Mouse (Mus musculus): ENCODE data around the gene Trem1. TPM values are rescaled to one million over a fixed set of nuclear protein-coding genes. Genes with fewer than 3 reads are reported as not detected.

Gene Trem1
- polyA plus RNA-seq, 1 experiment from 2014 or later, result 0.06 TPM

DNA sequence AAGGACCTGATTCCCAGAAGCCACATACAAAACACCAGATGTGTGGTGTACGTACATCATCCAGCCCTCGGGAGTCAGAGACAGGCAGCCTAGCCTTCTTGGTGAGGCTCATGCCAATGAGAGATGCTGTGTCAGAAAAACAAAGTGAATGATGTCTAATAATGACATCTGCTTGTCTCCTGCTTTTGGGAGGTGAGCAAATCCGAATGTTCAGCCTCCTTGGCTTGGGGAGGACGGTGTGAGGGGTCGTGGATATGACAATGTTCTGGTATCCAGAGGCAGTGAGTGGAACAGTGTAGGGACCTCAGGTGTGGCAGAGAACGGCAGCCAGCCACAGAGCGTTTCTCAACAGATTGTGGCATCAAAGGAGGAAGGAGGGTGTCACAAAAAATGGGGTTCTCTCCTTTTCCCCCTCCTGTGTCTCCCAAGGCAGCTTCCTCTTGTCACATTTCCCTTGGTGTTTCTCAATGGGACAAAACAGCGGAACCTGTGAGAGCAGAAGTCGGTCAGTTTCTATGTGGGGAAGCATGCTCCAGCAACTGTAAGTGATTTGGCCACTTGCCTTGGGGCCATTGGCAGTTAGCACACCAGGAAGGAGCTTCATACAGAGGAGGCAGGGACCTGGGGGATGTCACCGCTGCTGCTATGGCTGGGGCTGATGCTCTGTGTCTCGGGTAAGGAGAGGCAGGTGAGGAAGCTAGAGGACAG is 14.8 kb downstream of the Trem1 start, which contains the start of gene Trem3:
Gene Trem3, plus strand, starts transcription at position 557 of the 708 bp plus-strand sequence.
- no peaks in the 10 kb centered on the region for H3K9me3 ChIP-seq
- 68% methylated on average over 11 of the region's 11 CpGs for WGBS
- no peak within 1 kb of the TSS for H3K4me3 ChIP-seq
- H3K4me1 ChIP-seq, result no peaks in the 10 kb centered on the region
- H3K27ac ChIP-seq, result no peak within 1 kb of the TSS
- H3K36me3 ChIP-seq, result no peaks in the 10 kb centered on the region
- H3K4me2 ChIP-seq (replicated peaks), result no peak within 1 kb of the TSS
- H3K27me3 ChIP-seq, result no peaks in the 10 kb centered on the region
- ATAC-seq (ENCODE audit: low FRiP score, low read depth), result no peak
- H3K9ac ChIP-seq, result no peak within 1 kb of the TSS

GRCm38 (mm10) chr17:48249039-48249438 is 16.5 kb downstream of the Trem1 start:
- Histone ChIP-seq H3K9me3 (no peaks in the 10 kb centered on the region), H3K27me3 (0 out of 2 replicates have a peak, but pooled peaks cover 6% of the 10 kb centered on the region), H3K4me1 (no peaks in the 10 kb centered on the region), H3K27ac (no peak overlapping the region), H3K4me3 (no peak overlapping the region), H3K36me3 (no peaks in the 10 kb centered on the region), H3K9ac (no peak overlapping the region), H3K4me2 (replicated peaks) (no peak overlapping the region)
- ATAC-seq (ENCODE audit: low FRiP score, low read depth), result no peak

DNA sequence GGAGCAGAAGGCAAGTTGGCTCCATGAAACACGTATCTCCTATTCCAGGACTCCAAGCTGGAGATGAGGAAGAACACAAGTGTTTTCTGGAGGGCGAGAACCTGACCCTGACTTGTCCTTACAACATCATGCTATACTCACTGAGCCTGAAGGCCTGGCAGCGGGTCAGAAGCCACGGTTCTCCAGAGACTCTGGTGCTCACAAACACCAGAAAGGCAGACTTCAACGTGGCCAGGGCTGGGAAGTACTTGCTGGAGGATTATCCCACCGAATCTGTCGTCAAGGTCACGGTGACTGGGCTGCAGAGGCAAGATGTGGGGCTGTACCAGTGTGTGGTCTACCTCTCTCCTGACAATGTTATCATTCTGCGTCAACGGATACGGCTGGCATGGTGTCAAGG is 16.9 kb downstream of the Trem1 start:
- Histone ChIP-seq H3K9ac (no peak overlapping the region), H3K27me3 (0 out of 2 replicates have a peak, but pooled peaks cover 6% of the 10 kb centered on the region), H3K36me3 (no peaks in the 10 kb centered on the region), H3K27ac (no peak overlapping the region), H3K4me2 (replicated peaks) (no peak overlapping the region), H3K9me3 (no peaks in the 10 kb centered on the region), H3K4me3 (no peak overlapping the region), H3K4me1 (no peaks in the 10 kb centered on the region)
- no peak for ATAC-seq (ENCODE audit: low FRiP score, low read depth)
- WGBS, result 85% methylated on average over 11 of the region's 11 CpGs

DNA sequence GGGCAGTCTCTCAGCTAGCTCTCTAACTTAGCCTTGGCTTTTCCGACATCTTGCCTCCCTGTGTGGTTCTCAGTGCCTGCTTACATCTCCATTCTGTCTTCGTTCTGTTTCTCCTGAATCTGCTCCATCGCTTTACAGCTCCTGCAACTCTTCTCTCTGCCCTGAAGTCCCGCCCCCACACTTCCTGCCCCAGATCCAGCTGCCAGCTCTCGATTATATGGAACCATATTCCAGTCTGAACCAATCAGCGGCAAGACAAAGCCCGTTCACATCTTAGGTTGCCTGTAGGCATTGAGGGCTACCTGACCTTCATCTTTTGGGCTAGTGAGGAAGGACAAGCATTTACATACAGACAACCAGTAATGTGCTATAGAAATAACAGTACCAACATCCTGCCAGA is 18.1 kb downstream of the Trem1 start:
- Histone ChIP-seq H3K27ac (no peak overlapping the region), H3K27me3 (0 out of 2 replicates have a peak, but pooled peaks cover 6% of the 10 kb centered on the region), H3K4me3 (no peak overlapping the region), H3K9ac (no peak overlapping the region), H3K36me3 (no peaks in the 10 kb centered on the region), H3K4me2 (replicated peaks) (no peak overlapping the region), H3K9me3 (no peaks in the 10 kb centered on the region), H3K4me1 (no peaks in the 10 kb centered on the region)
- ATAC-seq (ENCODE audit: low FRiP score, low read depth), result no peak
- WGBS, result 86% methylated on average over 7 of the region's 7 CpGs

- H3K27me3 ChIP-seq, result 0 out of 2 replicates have a peak, but pooled peaks cover 6% of the 10 kb centered on the region
- no peak overlapping the region for H3K4me2 ChIP-seq (replicated peaks)
- H3K27ac ChIP-seq, result no peak overlapping the region
- H3K9me3 ChIP-seq, result peaks cover 12% of the 10 kb centered on the region
- ATAC-seq (ENCODE audit: low FRiP score, low read depth), result no peak
- no peak overlapping the region for H3K9ac ChIP-seq
- H3K4me1 ChIP-seq, result no peaks in the 10 kb centered on the region
- no peak overlapping the region for H3K4me3 ChIP-seq
- no peaks in the 10 kb centered on the region for H3K36me3 ChIP-seq
These were observed 24.0 kb downstream of the Trem1 start for GRCm38 (mm10) chr17:48256575-48256974.

GRCm38 (mm10) chr17:48261868-48262267 is 29.3 kb downstream of the Trem1 start:
- peaks cover 11% of the 10 kb centered on the region; the same call in 1 of the 2 replicates for H3K4me1 ChIP-seq
- no peak for ATAC-seq (ENCODE audit: low FRiP score, low read depth)
- peaks cover 12% of the 10 kb centered on the region for H3K9me3 ChIP-seq
- no peak overlapping the region for H3K4me2 ChIP-seq (replicated peaks)
- no peak overlapping the region for H3K4me3 ChIP-seq
- H3K36me3 ChIP-seq, result no peaks in the 10 kb centered on the region
- 75% methylated on average over 2 of the region's 2 CpGs for WGBS
- H3K27ac ChIP-seq, result no peak overlapping the region
- H3K9ac ChIP-seq, result no peak overlapping the region
- H3K27me3 ChIP-seq, result no peaks in the 10 kb centered on the region

- WGBS, result 87% methylated on average over 3 of the region's 3 CpGs
- Histone ChIP-seq H3K4me3 (no peak within 1 kb of the TSS), H3K27ac (no peak within 1 kb of the TSS), H3K4me2 (replicated peaks) (no peak within 1 kb of the TSS), H3K9ac (no peak within 1 kb of the TSS), H3K36me3 (no peaks in the 10 kb centered on the region), H3K27me3 (no peaks in the 10 kb centered on the region), H3K9me3 (peaks cover 10% of the 10 kb centered on the region), H3K4me1 (peaks cover 11% of the 10 kb centered on the region; the same call in 1 of the 2 replicates)
- no peak for ATAC-seq (ENCODE audit: low FRiP score, low read depth)
These were observed 31.3 kb downstream of the Trem1 start, which contains the start of gene Treml4 for GRCm38 (mm10) chr17:48263741-48264362. Gene Treml4 (plus strand): TSS chr17:48264295.

- Histone ChIP-seq H3K9ac (no peak overlapping the region), H3K4me1 (peaks cover 11% of the 10 kb centered on the region; the same call in 1 of the 2 replicates), H3K4me2 (replicated peaks) (no peak overlapping the region), H3K9me3 (peaks cover 2% of the 10 kb centered on the region; the same call in 1 of the 2 replicates), H3K4me3 (no peak overlapping the region), H3K36me3 (no peaks in the 10 kb centered on the region), H3K27ac (no peak overlapping the region), H3K27me3 (no peaks in the 10 kb centered on the region)
- 88% methylated on average over 7 of the region's 7 CpGs for WGBS
- ATAC-seq (ENCODE audit: low FRiP score, low read depth), result no peak
These were observed 32.1 kb downstream of the Trem1 start for GRCm38 (mm10) chr17:48264662-48265061.

GRCm38 (mm10) chr17:48266138-48266537 is 33.6 kb downstream of the Trem1 start:
- H3K4me2 ChIP-seq (replicated peaks), result no peak overlapping the region
- 9% methylated on average over 2 of the region's 2 CpGs for WGBS
- H3K27me3 ChIP-seq, result no peaks in the 10 kb centered on the region
- H3K9me3 ChIP-seq, result no peaks in the 10 kb centered on the region
- no peak for ATAC-seq (ENCODE audit: low FRiP score, low read depth)
- H3K9ac ChIP-seq, result no peak overlapping the region
- H3K36me3 ChIP-seq, result no peaks in the 10 kb centered on the region
- H3K4me1 ChIP-seq, result peaks cover 11% of the 10 kb centered on the region; the same call in 1 of the 2 replicates
- no peak overlapping the region for H3K27ac ChIP-seq
- no peak overlapping the region for H3K4me3 ChIP-seq

DNA sequence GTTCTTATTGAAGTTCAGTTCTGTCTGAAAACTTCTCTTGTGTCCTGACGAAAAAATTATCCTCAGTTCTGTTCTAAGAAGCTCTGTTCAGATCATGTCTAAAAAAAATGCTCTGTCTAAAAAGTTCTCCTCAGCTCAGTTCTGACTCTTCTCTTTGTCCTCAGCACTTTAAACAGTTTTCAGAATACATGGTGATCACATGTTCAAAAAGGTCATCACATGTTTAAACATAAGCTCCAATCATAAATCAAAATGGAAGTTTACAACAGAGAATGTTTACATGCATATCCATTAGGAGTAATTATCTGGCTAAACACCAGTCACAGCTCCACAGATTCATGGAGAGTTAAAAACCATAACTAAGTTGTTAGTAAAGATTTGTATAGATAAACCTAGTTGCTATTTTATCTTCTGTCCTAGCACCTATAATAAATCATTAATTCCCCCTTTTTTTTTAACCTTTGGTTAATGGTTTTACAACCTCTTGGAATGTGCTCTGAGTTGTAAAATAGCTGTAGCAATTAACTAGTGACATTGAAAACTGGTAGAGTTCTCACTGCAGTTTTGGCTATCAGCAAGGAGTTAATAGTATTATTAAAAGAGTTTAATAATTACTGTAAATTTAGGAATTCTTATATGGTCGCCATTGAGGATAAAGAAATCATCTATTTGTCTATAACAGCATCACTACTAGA is 34.2 kb downstream of the Trem1 start:
- H3K9me3 ChIP-seq, result no peaks in the 10 kb centered on the region
- peaks cover 11% of the 10 kb centered on the region; the same call in 1 of the 2 replicates for H3K4me1 ChIP-seq
- no peaks in the 10 kb centered on the region for H3K27me3 ChIP-seq
- no peak for ATAC-seq (ENCODE audit: low FRiP score, low read depth)
- no peaks in the 10 kb centered on the region for H3K36me3 ChIP-seq
- 29% methylated on average over 2 of the region's 2 CpGs for WGBS
- H3K4me2 ChIP-seq (replicated peaks), result no peak overlapping the region
- no peak overlapping the region for H3K9ac ChIP-seq
- H3K4me3 ChIP-seq, result no peak overlapping the region
- no peak overlapping the region for H3K27ac ChIP-seq

GRCm38 (mm10) chr17:48267591-48267990 is 35.0 kb downstream of the Trem1 start:
- H3K9me3 ChIP-seq, result no peaks in the 10 kb centered on the region
- H3K27ac ChIP-seq, result no peak overlapping the region
- ATAC-seq (ENCODE audit: low FRiP score, low read depth), result no peak
- no peaks in the 10 kb centered on the region for H3K36me3 ChIP-seq
- no peak overlapping the region for H3K4me2 ChIP-seq (replicated peaks)
- H3K4me3 ChIP-seq, result no peak overlapping the region
- H3K4me1 ChIP-seq, result peaks cover 11% of the 10 kb centered on the region; the same call in 1 of the 2 replicates
- 70% methylated on average over 1 of the region's 1 CpGs for WGBS
- no peaks in the 10 kb centered on the region for H3K27me3 ChIP-seq
- H3K9ac ChIP-seq, result no peak overlapping the region

GRCm38 (mm10) chr17:48268276-48268675 is 35.7 kb downstream of the Trem1 start:
- Histone ChIP-seq H3K4me2 (replicated peaks) (no peak overlapping the region), H3K27ac (no peak overlapping the region), H3K9me3 (no peaks in the 10 kb centered on the region), H3K4me3 (no peak overlapping the region), H3K27me3 (no peaks in the 10 kb centered on the region), H3K9ac (no peak overlapping the region), H3K36me3 (no peaks in the 10 kb centered on the region), H3K4me1 (peaks cover 11% of the 10 kb centered on the region; the same call in 1 of the 2 replicates)
- no peak for ATAC-seq (ENCODE audit: low FRiP score, low read depth)

All from limb, embryonic 13.5 days (tissue).